Mouse (Mus musculus) heart, postnatal 0 days (tissue): Measurements from ENCODE around the gene Ankrd65. TPM values are rescaled to one million over a fixed set of nuclear protein-coding genes. Genes with fewer than 3 reads are reported as not detected.
A peak's percentile ranks its signal among the peaks of the same experiment; 100 is the strongest.

Experiments
- ATAC-seq: fragments of 200-750 bp; cut with Nextera tagmentation; 2 replicates; pipeline ENCODE4 v1.8.0; 2017; ENCODE audit warnings: low read depth, moderate number of reproducible peaks, moderate library complexity; ENCODE audit not compliant: insufficient read depth
- DNase-seq: peaks from one replicate; pipeline ENCODE4 v3.0.0-alpha.2; 2016; ENCODE audit warnings: low spot score
- H3K27ac ChIP-seq: fragments of 300-500 bp; sonication (generic); 2 replicates; pipeline ENCODE4 v1.5.1; 2014; ENCODE audit warnings: low read depth, mild to moderate bottlenecking
- H3K27me3 ChIP-seq: fragments of 300-500 bp; sonication (generic); 2 replicates; pipeline ENCODE4 v1.6.1; 2014; ENCODE audit warnings: low read length, mixed read lengths; ENCODE audit not compliant: control insufficient read depth, insufficient read depth
- H3K36me3 ChIP-seq: fragments of 300-500 bp; sonication (generic); replicated peaks from 2 replicates; pipeline ENCODE4 v1.6.1; 2014; ENCODE audit warnings: low read length, mixed read lengths; ENCODE audit not compliant: control insufficient read depth, insufficient read depth
- H3K4me1 ChIP-seq: fragments of 300-500 bp; sonication (generic); 2 replicates; pipeline ENCODE4 v1.6.1; 2014; ENCODE audit warnings: antibody characterized with exemption; ENCODE audit not compliant: control insufficient read depth, insufficient read depth
- H3K4me2 ChIP-seq: fragments of 300-500 bp; sonication (generic); 2 replicates; pipeline ENCODE4 v1.6.1; 2014; ENCODE audit warnings: low read depth, mild to moderate bottlenecking, low read length, moderate library complexity
- H3K4me3 ChIP-seq: fragments of 300-500 bp; sonication (generic); 2 replicates; pipeline ENCODE4 v1.5.1; 2014; ENCODE audit warnings: low read depth, low read length
- H3K9ac ChIP-seq: fragments of 300-500 bp; sonication (generic); replicated peaks from 2 replicates; pipeline ENCODE4 v1.6.1; 2014; ENCODE audit warnings: low read depth, low read length, mixed read lengths
- H3K9me3 ChIP-seq: fragments of 300-500 bp; sonication (generic); replicated peaks from 2 replicates; pipeline ENCODE4 v1.6.1; 2016; ENCODE audit warnings: low read length; ENCODE audit not compliant: control insufficient read depth
- CTCF ChIP-seq: IDR thresholded peaks from 2 replicates; pipeline ENCODE4 v1.5.1; 2016; ENCODE audit warnings: antibody characterized with exemption, control low read depth, low read depth
- EP300 ChIP-seq: IDR thresholded peaks from 2 replicates; pipeline ENCODE4 v1.6.1; 2016; ENCODE audit warnings: antibody characterized with exemption, low read depth
- WGBS: fragments of 180-500 bp; shearing (Covaris S2); extraction: QIAGEN DNeasy Blood & Tissue Kit; methylation state at CpG from one replicate; pipeline ENCODE4 v1.1.7; 2014; 5-methylcytosine and 5-hydroxymethylcytosine counted together
- polyA plus RNA-seq: library from polyadenylated mRNA; unstranded; fragments of >200 nt; fragmentation: Nextera tagmentation; extraction: Ambion mirVana; gene quantifications from 2 replicates; pipeline ENCODE4 v1.2.1, GENCODE M21; 2015
- total RNA-seq: library from RNA; depleted of rRNA; stranded (reverse); fragments of >200 nt; gene quantifications from 2 replicates; pipeline ENCODE4 v1.2.3, GENCODE M21; 2014; ENCODE audit warnings: low replicate concordance

The Ankrd65 gene
- total and polyA plus RNA-seq, 2 experiments from 2014 or later: not detected

DNA sequence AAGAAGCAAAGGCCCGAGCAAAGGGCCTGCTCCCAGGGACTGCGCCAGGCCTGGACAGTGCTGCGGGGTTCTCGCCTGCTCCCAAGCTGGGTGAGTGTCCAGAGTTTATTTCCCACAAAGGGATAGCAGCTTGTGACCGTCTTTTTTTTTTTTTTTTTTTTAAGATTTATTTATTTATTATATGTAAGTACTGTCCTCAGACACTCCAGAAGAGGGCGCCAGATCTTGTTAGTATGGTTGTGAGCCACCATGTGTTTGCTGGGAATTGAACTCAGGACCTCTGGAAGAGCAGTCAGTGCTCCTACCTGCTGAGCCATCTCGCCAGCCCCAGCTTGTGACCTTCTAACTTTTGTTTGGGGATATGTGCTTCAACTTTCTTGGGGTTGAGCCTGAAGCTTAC lies 30.8 kb downstream of the Ankrd65 start:
- no peak for DNase-seq
- H3K36me3 ChIP-seq: peaks cover 96% of the 10 kb centered on the region
- TF ChIP-seq CTCF (peak; percentile 25), EP300 (no peak)
- H3K4me3 ChIP-seq: no peak overlapping the region
- H3K4me2 ChIP-seq: no peak overlapping the region
- H3K4me1 ChIP-seq: no peaks in the 10 kb centered on the region
- 68% methylated on average over 7 of the region's 7 CpGs for WGBS
- H3K27ac ChIP-seq: no peak overlapping the region
- H3K27me3 ChIP-seq: no peaks in the 10 kb centered on the region
- H3K9me3 ChIP-seq: no peaks in the 10 kb centered on the region
- H3K9ac ChIP-seq: no peak overlapping the region
- ATAC-seq: no peak

DNA sequence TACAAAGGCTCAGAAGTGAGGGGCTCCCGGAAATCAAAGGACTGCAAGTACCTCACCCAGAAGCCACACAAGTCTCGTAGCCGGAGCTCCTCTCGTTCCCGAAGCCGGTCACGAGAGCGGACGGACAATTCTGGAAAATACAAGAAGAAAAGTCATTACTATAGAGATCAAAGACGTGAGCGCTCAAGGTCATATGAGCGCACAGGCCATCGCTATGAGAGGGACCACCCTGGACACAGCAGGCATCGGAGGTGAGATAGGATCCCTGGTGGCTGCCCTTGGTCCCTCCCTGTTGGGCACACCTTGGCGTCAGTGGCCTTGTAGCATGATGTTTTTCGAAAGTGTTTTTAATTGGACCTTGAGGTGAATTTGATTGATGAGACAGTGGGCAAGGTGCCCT lies 33.2 kb downstream of the Ankrd65 start:
- Histone ChIP-seq H3K9me3 (no peaks in the 10 kb centered on the region), H3K4me2 (no peak overlapping the region), H3K27me3 (no peaks in the 10 kb centered on the region), H3K4me3 (no peak overlapping the region), H3K36me3 (peaks cover 93% of the 10 kb centered on the region), H3K27ac (no peak overlapping the region), H3K9ac (no peak overlapping the region), H3K4me1 (no peaks in the 10 kb centered on the region)
- WGBS: 89% methylated on average over 16 of the region's 16 CpGs
- no peak for ATAC-seq
- DNase-seq: no peak
- TF ChIP-seq CTCF (no peak), EP300 (no peak)

DNA sequence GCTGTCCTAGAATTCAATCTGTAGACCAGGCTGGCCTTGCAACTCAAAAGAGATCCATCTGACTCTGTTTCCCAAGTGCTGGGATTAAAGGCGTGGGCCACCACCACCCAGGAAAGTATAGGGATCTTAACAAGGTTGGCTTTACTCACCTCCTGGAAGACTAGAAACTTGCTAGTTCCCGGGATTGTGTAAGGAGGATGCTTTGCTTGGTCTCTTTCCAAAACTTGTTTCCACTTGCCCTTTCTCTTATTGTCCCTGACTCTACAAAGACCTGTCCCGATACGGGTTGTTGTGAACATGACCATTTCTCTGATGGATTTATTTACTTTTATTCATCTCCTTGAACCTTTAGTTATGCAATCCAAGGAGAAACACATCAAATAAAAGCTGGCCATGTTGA lies 39.6 kb downstream of the Ankrd65 start:
- no peak overlapping the region for H3K4me3 ChIP-seq
- H3K27me3 ChIP-seq: no peaks in the 10 kb centered on the region
- peaks cover 36% of the 10 kb centered on the region for H3K36me3 ChIP-seq
- no peak overlapping the region for H3K27ac ChIP-seq
- no peak for TF ChIP-seq EP300
- no peak for TF ChIP-seq CTCF
- H3K4me1 ChIP-seq: peaks cover 6% of the 10 kb centered on the region
- 81% methylated on average over 4 of the region's 4 CpGs for WGBS
- no peaks in the 10 kb centered on the region for H3K9me3 ChIP-seq
- DNase-seq: no peak
- H3K4me2 ChIP-seq: no peak overlapping the region
- no peak for ATAC-seq
- no peak overlapping the region for H3K9ac ChIP-seq

DNA sequence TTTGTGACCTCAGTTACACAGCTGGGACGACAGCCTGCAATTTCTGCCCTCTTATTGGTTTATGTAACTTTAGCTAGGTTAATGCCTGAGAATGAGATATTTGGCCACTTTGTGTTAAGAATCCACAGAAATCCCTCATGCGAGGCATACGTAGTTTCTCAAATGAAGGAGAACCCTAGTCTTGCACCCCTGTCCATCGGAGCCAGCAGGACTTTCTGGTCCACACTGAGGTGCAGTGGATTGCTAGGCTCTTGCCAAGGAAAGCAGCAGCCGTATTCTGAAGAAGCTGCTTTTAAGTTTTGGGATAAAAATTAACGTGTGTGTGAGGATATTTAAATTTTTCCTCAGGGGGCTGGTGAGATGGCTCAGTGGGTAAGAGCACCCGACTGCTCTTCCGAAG lies 40.4 kb downstream of the Ankrd65 start:
- H3K9me3 ChIP-seq: no peaks in the 10 kb centered on the region
- no peaks in the 10 kb centered on the region for H3K27me3 ChIP-seq
- peak overlapping the region; percentile 86 for H3K27ac ChIP-seq
- WGBS: 52% methylated on average over 8 of the region's 8 CpGs
- no peak for TF ChIP-seq CTCF
- no peak for TF ChIP-seq EP300
- H3K4me1 ChIP-seq: peaks cover 6% of the 10 kb centered on the region
- DNase-seq: no peak
- peak overlapping the region; percentile 86 for H3K4me2 ChIP-seq
- no peak overlapping the region for H3K9ac ChIP-seq
- no peak for ATAC-seq
- peaks cover 28% of the 10 kb centered on the region for H3K36me3 ChIP-seq
- peak overlapping the region; percentile 72 for H3K4me3 ChIP-seq

DNA sequence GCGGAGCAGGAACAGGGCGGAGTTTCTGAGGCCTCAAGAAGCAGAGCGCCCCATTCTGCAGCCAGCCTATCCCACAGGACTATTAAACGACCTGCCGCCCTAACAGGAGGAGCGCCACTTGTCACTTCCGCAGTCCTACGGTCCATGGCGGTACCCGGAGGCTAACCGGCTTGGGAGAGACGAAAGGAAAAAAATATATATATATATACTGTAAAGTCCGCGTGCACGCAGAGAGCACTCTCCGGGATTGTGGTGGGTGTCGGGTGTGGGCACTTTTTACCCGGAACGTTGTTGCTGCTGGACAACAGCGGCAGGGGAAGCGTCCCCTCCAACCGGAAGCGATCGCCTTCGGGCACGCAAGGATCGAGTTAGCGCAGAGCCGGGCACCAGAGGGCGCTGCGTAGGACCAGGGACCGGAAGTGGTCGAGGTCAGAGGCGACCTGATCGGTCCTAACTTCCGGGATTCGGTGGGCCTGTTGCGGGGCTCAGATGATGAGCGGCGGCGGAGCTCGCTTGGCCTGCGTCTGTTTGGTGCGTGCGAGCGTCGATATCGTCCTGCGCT lies 41.0 kb downstream of the Ankrd65 start, which contains the start of gene Aurkaip1:
Gene Aurkaip1 (plus strand): TSS at position 68 of the 562 bp plus-strand sequence.
- H3K36me3 ChIP-seq: peaks cover 25% of the 10 kb centered on the region
- no peaks in the 10 kb centered on the region for H3K9me3 ChIP-seq
- peak within 1 kb of the TSS; percentile 81 for H3K9ac ChIP-seq
- ATAC-seq (peak; percentile 93), DNase-seq (peak; percentile 91)
- TF ChIP-seq EP300 (no peak), CTCF (peak; percentile 95)
- H3K4me1 ChIP-seq: peaks cover 6% of the 10 kb centered on the region
- no peaks in the 10 kb centered on the region for H3K27me3 ChIP-seq
- H3K27ac ChIP-seq: peak within 1 kb of the TSS; percentile 86
- WGBS: under 1% methylated on average over 48 of the region's 49 CpGs
- peak within 1 kb of the TSS; percentile 86 for H3K4me2 ChIP-seq
- H3K4me3 ChIP-seq: peak within 1 kb of the TSS; percentile 72

DNA sequence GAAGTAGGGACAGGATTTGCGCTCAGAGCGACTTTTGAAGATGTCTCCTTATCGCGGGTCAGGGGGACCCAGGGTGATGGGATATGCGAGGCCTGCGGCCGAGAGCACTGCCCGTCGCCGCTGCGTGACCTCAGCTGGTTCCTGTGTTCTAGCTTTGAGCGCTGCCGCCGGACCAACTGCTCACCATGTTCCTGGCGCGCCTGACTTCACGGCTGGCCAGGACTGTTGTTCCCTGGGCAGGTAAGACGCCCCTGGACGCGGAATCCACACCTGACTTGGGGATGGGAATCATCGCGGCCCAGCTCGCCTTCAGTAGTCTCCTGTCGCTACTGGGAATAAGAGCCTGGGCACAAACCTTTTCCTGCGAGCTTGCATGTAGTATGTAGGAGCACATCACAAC lies 41.6 kb downstream of the Ankrd65 start:
- H3K4me3 ChIP-seq: peak overlapping the region; percentile 72
- ATAC-seq: peak; percentile 4; the same call in 1 of the 2 replicates
- peak overlapping the region; percentile 86 for H3K27ac ChIP-seq
- H3K36me3 ChIP-seq: peaks cover 20% of the 10 kb centered on the region
- H3K4me2 ChIP-seq: peak overlapping the region; percentile 86
- peaks cover 6% of the 10 kb centered on the region for H3K4me1 ChIP-seq
- no peak for TF ChIP-seq EP300
- no peak for TF ChIP-seq CTCF
- under 1% methylated on average over 22 of the region's 25 CpGs for WGBS
- peak overlapping the region; percentile 81 for H3K9ac ChIP-seq
- H3K27me3 ChIP-seq: no peaks in the 10 kb centered on the region
- no peaks in the 10 kb centered on the region for H3K9me3 ChIP-seq
- DNase-seq: no peak
